Mouse (Mus musculus) left cerebral cortex, postnatal 4 days (tissue): ENCODE data around the gene Iqcf4. TPM values are rescaled to one million over a fixed set of nuclear protein-coding genes. Genes with fewer than 3 reads are reported as not detected.

Experiments used
- DNase-seq: peaks from one replicate; pipeline ENCODE4 v3.0.0-alpha.2; 2022
- intact Hi-C: fragments of 180-260 bp; cut with DNase I; formaldehyde crosslinking; loops from one replicate; pipeline ENCODE4 v1.15.1; 2025
- total RNA-seq, 2 experiments: library from RNA; stranded (reverse); gene quantifications; 2 replicates each; pipeline ENCODE4 v1.2.3; 2021

Gene Iqcf4
- total RNA-seq, 2 experiments from 2014 or later: not detected

- intact Hi-C loops: no loop called here
- DNase-seq: no peak
Observed at GRCm38 (mm10) chr9:106519433-106519832, 51.4 kb downstream of the Iqcf4 start.

Other genes with a start within 250 kb of the Iqcf4 start
- 10 to 100 TPM; 54.3 to 54.4 TPM for gene Dusp7, start 202.4 kb downstream of the Iqcf4 start, total RNA-seq
- gene Rpl29, start 141.5 kb downstream of the Iqcf4 start, total RNA-seq: 100 to 1,000 TPM; 480 to 518 TPM
- 10 to 100 TPM; 14.3 to 19.0 TPM for gene Acy1, start 132.7 kb downstream of the Iqcf4 start, total RNA-seq
- gene Abhd14b, start 123.5 kb downstream of the Iqcf4 start, total RNA-seq: 10 to 100 TPM; 13.3 to 13.8 TPM
- 10 to 100 TPM; 70.1 to 71.4 TPM for gene Abhd14a, start 123.3 kb downstream of the Iqcf4 start, total RNA-seq
- gene Pcbp4, start 117.7 kb downstream of the Iqcf4 start, total RNA-seq: 100 to 1,000 TPM; 409 to 418 TPM
- 1 to 10 TPM in 1 of 2 experiments, under 1 TPM in 1; 0.94 to 1.3 TPM for gene Gpr62, start 105.1 kb downstream of the Iqcf4 start, total RNA-seq
- gene Rrp9, start 95.0 kb downstream of the Iqcf4 start, total RNA-seq: 10 to 100 TPM; 46.9 to 55.2 TPM
- gene Parp3, start 94.0 kb downstream of the Iqcf4 start, total RNA-seq: 1 to 10 TPM; 2.8 to 3.3 TPM
- gene Iqcf1, start 71.0 kb downstream of the Iqcf4 start, total RNA-seq: not detected
- gene Iqcf5, start 56.4 kb downstream of the Iqcf4 start, total RNA-seq: under 1 TPM in 1 of 2 experiments, not detected in 1; 0.78 TPM
- gene Iqcf3, start 9.4 kb downstream of the Iqcf4 start, total RNA-seq: not detected
- gene Iqcf6, start 55.6 kb upstream of the Iqcf4 start, total RNA-seq: not detected
- 10 to 100 TPM; 43.6 to 48.3 TPM for gene Grm2, start 85.1 kb upstream of the Iqcf4 start, total RNA-seq
- gene Tex264, start 114.9 kb upstream of the Iqcf4 start, total RNA-seq: 10 to 100 TPM; 66.4 to 69.2 TPM
- 10 to 100 TPM; 29.5 to 31.2 TPM for gene Rad54l2, start 218.2 kb upstream of the Iqcf4 start, total RNA-seq